Mouse (Mus musculus) activated CD4-positive, CD25-positive, alpha-beta regulatory T cell, adult 4 months (primary cell): ENCODE results near the gene Gla. TPM values are rescaled to one million over a fixed set of nuclear protein-coding genes. Genes with fewer than 3 reads are reported as not detected.
A peak's percentile ranks its signal among the peaks of the same experiment; 100 is the strongest.

ENCODE experiments used
- ATAC-seq: one replicate; pipeline ENCODE4 v1.8.0; 2017
- polyA plus RNA-seq, 2 experiments: library from polyadenylated mRNA; unstranded; fragments of 100-300 nt; shearing (Covaris generic); gene quantifications; one replicate each; pipeline ENCODE4 v1.2.1; 2017

Gene Gla
- polyA plus RNA-seq, 2 experiments from 2014 or later, result 4.6 to 5.0 TPM

GRCm38 (mm10) chrX:134588261-134588660 is 12.7 kb downstream of the Gla start:
- ATAC-seq, result no peak

GRCm38 (mm10) chrX:134586447-134586846 is 14.5 kb downstream of the Gla start:
- no peak for ATAC-seq

GRCm38 (mm10) chrX:134585103-134586002 is 15.6 kb downstream of the Gla start, which contains the start of gene Rpl36a:
Gene Rpl36a (plus strand): TSS chrX:134585654.
- peak; percentile 97 for ATAC-seq

- no peak for ATAC-seq
These were observed 17.8 kb downstream of the Gla start, which contains the start of gene Btk for GRCm38 (mm10) chrX:134582888-134583669. Gene Btk (minus strand): TSS chrX:134583570.

GRCm38 (mm10) chrX:134582270-134582669 is 18.7 kb downstream of the Gla start:
- no peak for ATAC-seq

- no peak for ATAC-seq
These were observed 20.2 kb downstream of the Gla start for GRCm38 (mm10) chrX:134580528-134581305.

- no peak for ATAC-seq
These were observed 23.0 kb downstream of the Gla start for GRCm38 (mm10) chrX:134577896-134578295.

- ATAC-seq, result peak; percentile 83
These were observed 34.2 kb downstream of the Gla start for GRCm38 (mm10) chrX:134566536-134567222.

GRCm38 (mm10) chrX:134564326-134564725 is 36.6 kb downstream of the Gla start:
- no peak for ATAC-seq

- no peak for ATAC-seq
These were observed 46.5 kb downstream of the Gla start for GRCm38 (mm10) chrX:134554425-134554824.

- no peak for ATAC-seq
These were observed 47.6 kb downstream of the Gla start for GRCm38 (mm10) chrX:134553326-134553725.

GRCm38 (mm10) chrX:134550903-134551302 is 50.0 kb downstream of the Gla start:
- peak; percentile 52 for ATAC-seq

GRCm38 (mm10) chrX:134547330-134547729 is 53.6 kb downstream of the Gla start:
- ATAC-seq, result no peak

GRCm38 (mm10) chrX:134541955-134542308 is 59.0 kb downstream of the Gla start:
- ATAC-seq, result peak; percentile 4

- ATAC-seq, result peak; percentile 75
These were observed 59.6 kb downstream of the Gla start, which contains the start of gene Timm8a1 for GRCm38 (mm10) chrX:134541145-134541954. Gene Timm8a1 (minus strand): TSS chrX:134541865.

- ATAC-seq, result peak; percentile 12
These were observed 60.4 kb downstream of the Gla start for GRCm38 (mm10) chrX:134540414-134541135.

- ATAC-seq, result peak; percentile 62
These were observed 61.1 kb downstream of the Gla start for GRCm38 (mm10) chrX:134539795-134540194.
